Mouse (Mus musculus) myocyte (in vitro differentiated cells): ENCODE data around the gene Sptbn4. TPM values are rescaled to one million over a fixed set of nuclear protein-coding genes. Genes with fewer than 3 reads are reported as not detected.

Experiments
- H3K27me3 ChIP-seq: one replicate; pipeline ENCODE4 v1.6.1; 2011; ENCODE audit not compliant: control insufficient read depth, insufficient read depth, insufficient read length
- H3K36me3 ChIP-seq: one replicate; pipeline ENCODE4 v1.6.1; 2011; ENCODE audit not compliant: control insufficient read depth, insufficient read depth
- H3K4me2 ChIP-seq: one replicate; pipeline ENCODE4 v1.6.1; 2011; ENCODE audit warnings: low read depth, control low read depth
- H3K4me3 ChIP-seq: one replicate; pipeline ENCODE4 v1.5.1; 2011; ENCODE audit warnings: mild to moderate bottlenecking, control low read depth, moderate library complexity
- H3K79me2 ChIP-seq: one replicate; pipeline ENCODE4 v1.6.1; 2011; ENCODE audit not compliant: control insufficient read depth, insufficient read depth
- H3ac ChIP-seq: one replicate; pipeline ENCODE4 v1.6.1; 2011; ENCODE audit not compliant: control insufficient read depth, insufficient read length
- CEBPB ChIP-seq: IDR thresholded peaks from 2 replicates; pipeline ENCODE4 v1.6.1; 2011; ENCODE audit warnings: mild to moderate bottlenecking, moderate library complexity; ENCODE audit not compliant: poor library complexity, insufficient read depth, severe bottlenecking
- E2F4 ChIP-seq: IDR thresholded peaks from one replicate; pipeline ENCODE4 v1.6.1; 2011; ENCODE audit warnings: mild to moderate bottlenecking, control low read depth, moderate library complexity; ENCODE audit not compliant: insufficient read depth
- MAX ChIP-seq: IDR thresholded peaks from one replicate; pipeline ENCODE4 v1.6.1; 2011; ENCODE audit warnings: low read depth, mild to moderate bottlenecking, control low read depth
- MYOD1 ChIP-seq, 3 experiments: IDR thresholded peaks; one replicate each; pipeline ENCODE4 v1.6.1; 2011; ENCODE audit warnings: control low read depth in 2 of 3, low read depth in 2 of 3, mild to moderate bottlenecking in 2 of 3, moderate library complexity in 1 of 3; ENCODE audit not compliant: insufficient read length in 2 of 3, control insufficient read depth in 1 of 3
- MYOG ChIP-seq, 3 experiments: IDR thresholded peaks; one replicate each; pipeline ENCODE4 v1.6.1; 2011; ENCODE audit warnings: control low read depth in 2 of 3, low read depth in 2 of 3, mild to moderate bottlenecking in 2 of 3; ENCODE audit not compliant: insufficient read length in 2 of 3, control insufficient read depth in 1 of 3, insufficient read depth in 1 of 3
- POLR2A ChIP-seq: IDR thresholded peaks from one replicate; pipeline ENCODE4 v1.6.1; 2011; ENCODE audit warnings: low read depth, mild to moderate bottlenecking, control low read depth, moderate library complexity; ENCODE audit not compliant: insufficient read length
- POLR2AphosphoS2 ChIP-seq: IDR thresholded peaks from one replicate; pipeline ENCODE4 v1.6.1; 2011; ENCODE audit warnings: low read depth, control low read depth; ENCODE audit not compliant: insufficient read length
- REST ChIP-seq: IDR thresholded peaks from one replicate; pipeline ENCODE4 v1.6.1; 2011; ENCODE audit warnings: mild to moderate bottlenecking, control low read depth, moderate library complexity; ENCODE audit not compliant: insufficient read depth, insufficient read length
- SRF ChIP-seq: IDR thresholded peaks from one replicate; pipeline ENCODE4 v1.6.1; 2011; ENCODE audit warnings: low read depth; ENCODE audit not compliant: control insufficient read depth, insufficient read length
- TCF12 ChIP-seq: IDR thresholded peaks from one replicate; pipeline ENCODE4 v1.6.1; 2011; ENCODE audit warnings: mild to moderate bottlenecking, control low read depth; ENCODE audit not compliant: poor library complexity, insufficient read depth, severe bottlenecking
- TCF3 ChIP-seq: IDR thresholded peaks from one replicate; pipeline ENCODE4 v1.6.1; 2011; ENCODE audit warnings: low read depth, control low read depth; ENCODE audit not compliant: insufficient read length
- USF1 ChIP-seq: IDR thresholded peaks from one replicate; pipeline ENCODE4 v1.6.1; 2011; ENCODE audit warnings: low read depth, mild to moderate bottlenecking, control low read depth, moderate library complexity
- polyA plus RNA-seq: library from polyadenylated mRNA; unstranded; fragments of >200 nt; fragmentation: generic; extraction: Trizol; gene quantifications from one replicate; pipeline ENCODE4 v1.2.1, GENCODE M21; 2012; ENCODE audit warnings: missing spikeins

The Sptbn4 gene
- polyA plus RNA-seq, 1 experiment = 0.17 TPM

DNA sequence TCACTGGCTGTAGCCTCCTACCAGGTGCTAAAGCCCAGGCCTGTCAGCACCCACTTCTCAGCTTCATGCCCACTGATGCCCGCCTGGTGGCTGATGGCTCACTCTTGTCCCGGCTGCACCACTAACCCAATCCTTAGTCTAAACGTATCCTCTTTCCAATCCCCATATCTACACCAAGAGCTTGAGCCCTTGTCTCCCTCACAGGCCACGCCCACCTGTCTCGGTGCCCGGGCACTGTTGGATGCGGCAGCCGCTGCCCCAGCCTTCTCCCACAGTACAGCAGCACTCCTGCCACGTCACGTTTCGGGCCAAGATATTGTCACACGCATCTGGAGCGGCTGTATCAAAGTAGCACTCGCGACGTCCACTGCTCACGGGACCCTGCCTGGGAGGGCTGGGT, 137.2 kb downstream of the Sptbn4 start:
- H3K27me3 ChIP-seq = no peaks in the 10 kb centered on the region
- H3ac ChIP-seq = no peak overlapping the region
- no peaks in the 10 kb centered on the region for H3K79me2 ChIP-seq
- no peaks in the 10 kb centered on the region for H3K36me3 ChIP-seq
- H3K4me2 ChIP-seq = no peak overlapping the region
- H3K4me3 ChIP-seq = no peak overlapping the region
- TF ChIP-seq MYOD1 (IDR thresholded peaks at IDR 0.05; ENCODE audit: control insufficient read depth in 1 of 3, insufficient read length in 2 of 3, low read depth in 2 of 3) (no peak), POLR2A (no peak), E2F4 (no peak), TCF3 (no peak), CEBPB (no peak), REST (no peak), USF1 (no peak), TCF12 (no peak), SRF (no peak), POLR2AphosphoS2 (no peak), MYOG (IDR thresholded peaks at IDR 0.05; ENCODE audit: control insufficient read depth in 1 of 3, insufficient read depth in 1 of 3, insufficient read length in 2 of 3, low read depth in 2 of 3) (no peak), MAX (no peak)

DNA sequence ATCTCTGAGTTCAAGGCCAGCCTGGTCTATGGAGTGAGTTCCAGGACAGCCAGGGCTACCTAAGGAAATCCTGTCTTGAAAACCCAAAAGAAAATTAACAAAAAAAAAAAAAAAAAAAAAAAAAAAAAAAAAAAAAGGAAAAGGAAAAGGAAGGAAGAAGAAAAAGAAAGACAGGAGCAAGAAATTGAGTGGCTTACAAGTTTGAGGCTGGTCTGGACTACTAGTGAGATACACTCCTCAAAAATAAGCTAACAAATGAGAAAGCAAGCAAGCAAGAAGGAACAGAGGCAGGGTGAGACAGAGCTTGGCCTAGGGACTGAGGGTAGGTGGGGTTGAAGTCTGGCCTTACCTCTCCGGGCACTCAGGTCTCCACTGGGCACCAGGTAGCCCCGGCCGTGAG, 137.7 kb downstream of the Sptbn4 start:
- no peak for TF ChIP-seq CEBPB
- no peak for TF ChIP-seq MAX
- no peak for TF ChIP-seq REST
- no peak for TF ChIP-seq TCF12
- no peak for TF ChIP-seq POLR2A
- Histone ChIP-seq H3K79me2 (no peaks in the 10 kb centered on the region), H3K36me3 (no peaks in the 10 kb centered on the region), H3ac (no peak overlapping the region), H3K4me3 (no peak overlapping the region), H3K27me3 (no peaks in the 10 kb centered on the region), H3K4me2 (no peak overlapping the region)

DNA sequence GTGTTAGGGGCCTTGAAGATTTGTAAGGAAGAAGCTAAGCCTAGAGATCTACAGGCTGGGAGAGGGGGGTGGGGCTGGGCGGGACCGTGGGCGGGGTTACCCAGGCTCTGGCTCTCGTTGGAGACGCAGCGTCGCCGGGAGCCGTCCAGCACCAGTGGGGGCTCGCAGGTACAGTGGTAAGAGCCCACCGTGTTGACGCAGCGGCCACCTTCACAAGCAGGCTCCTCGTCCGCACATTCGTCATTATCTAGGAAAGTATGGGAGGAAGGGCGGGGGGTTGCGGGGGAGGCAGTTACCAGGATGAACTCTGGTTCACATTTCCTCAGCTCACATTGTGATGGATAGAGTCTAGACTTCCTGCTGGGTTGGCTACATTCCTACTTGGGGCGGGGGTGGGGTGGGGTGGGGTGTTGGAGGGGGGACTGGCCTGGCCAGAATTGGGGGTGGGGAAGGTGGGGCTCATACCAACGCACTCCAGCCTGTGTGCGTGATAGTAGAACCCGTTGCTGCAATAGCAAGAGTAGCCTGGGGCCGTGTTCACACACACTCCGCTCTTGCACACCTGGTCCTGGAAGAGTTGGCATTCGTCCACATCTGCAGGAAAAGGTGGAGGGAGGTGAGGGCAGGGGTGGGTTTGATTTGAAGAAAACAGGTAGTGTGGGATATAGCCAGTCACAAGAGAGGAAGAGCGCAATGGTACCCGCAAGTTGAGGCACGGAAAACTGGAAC, 138.5 kb downstream of the Sptbn4 start:
- no peaks in the 10 kb centered on the region for H3K27me3 ChIP-seq
- H3K4me3 ChIP-seq = no peak overlapping the region
- no peak overlapping the region for H3ac ChIP-seq

DNA sequence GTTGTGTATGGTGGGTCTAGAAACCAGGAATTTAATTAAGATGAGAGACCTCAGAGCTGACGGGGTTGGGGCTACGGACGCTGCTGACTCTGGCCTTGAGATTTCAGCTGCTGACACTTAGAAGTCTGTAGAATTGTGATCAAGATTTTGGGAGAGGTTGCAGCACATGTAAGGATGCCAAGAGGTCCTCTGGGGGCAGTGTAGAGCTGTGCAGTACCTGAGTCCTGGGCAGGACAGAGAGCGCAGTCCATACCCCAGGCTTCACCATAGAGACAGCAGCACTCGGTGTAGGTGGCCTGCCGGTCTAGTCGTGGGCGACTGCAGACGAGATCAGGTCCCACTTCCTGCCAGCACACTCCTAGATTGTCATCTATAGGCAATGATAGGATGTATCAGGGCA, 139.9 kb downstream of the Sptbn4 start:
- H3K4me3 ChIP-seq = no peak overlapping the region
- H3K4me2 ChIP-seq = no peak overlapping the region
- TF ChIP-seq CEBPB (no peak), TCF3 (no peak)
- H3ac ChIP-seq = no peak overlapping the region
- H3K79me2 ChIP-seq = no peaks in the 10 kb centered on the region
- H3K36me3 ChIP-seq = no peaks in the 10 kb centered on the region
- no peaks in the 10 kb centered on the region for H3K27me3 ChIP-seq

More for the DNA sequence above, 138.5 kb downstream of the Sptbn4 start:
- Histone ChIP-seq H3K4me2 (no peak overlapping the region), H3K36me3 (no peaks in the 10 kb centered on the region), H3K79me2 (no peaks in the 10 kb centered on the region)
- TF ChIP-seq REST = no peak
- TF ChIP-seq USF1 = no peak
- TF ChIP-seq TCF12 = no peak
- TF ChIP-seq MAX = no peak
- TF ChIP-seq MYOD1 (IDR thresholded peaks at IDR 0.05; ENCODE audit: control insufficient read depth in 1 of 3, insufficient read length in 2 of 3, low read depth in 2 of 3) = no peak
- no peak for TF ChIP-seq TCF3
- TF ChIP-seq SRF = no peak
- no peak for TF ChIP-seq MYOG (IDR thresholded peaks at IDR 0.05; ENCODE audit: control insufficient read depth in 1 of 3, insufficient read depth in 1 of 3, insufficient read length in 2 of 3, low read depth in 2 of 3)
- TF ChIP-seq E2F4 = no peak
- TF ChIP-seq POLR2A = no peak
- TF ChIP-seq POLR2AphosphoS2 = no peak

Other genes with a start within 250 kb of the Sptbn4 start
- gene Itpkc, start 219.0 kb downstream of the Sptbn4 start, polyA plus RNA-seq = 7.1 TPM
- gene Coq8b, start 214.7 kb downstream of the Sptbn4 start, polyA plus RNA-seq = 19.1 TPM
- gene Numbl, start 189.3 kb downstream of the Sptbn4 start, polyA plus RNA-seq = 28.8 TPM
- 32.5 TPM for gene Ltbp4, start 110.0 kb downstream of the Sptbn4 start, polyA plus RNA-seq
- 18.4 TPM for gene Shkbp1, start 91.7 kb downstream of the Sptbn4 start, polyA plus RNA-seq
- gene Gm20479, start 90.3 kb downstream of the Sptbn4 start, polyA plus RNA-seq = 0.11 TPM
- 58.4 TPM for gene Blvrb, start 292 bp upstream of the Sptbn4 start, polyA plus RNA-seq
- 15.5 TPM for gene Sertad3, start 26.1 kb upstream of the Sptbn4 start, polyA plus RNA-seq
- gene Sertad1, start 39.2 kb upstream of the Sptbn4 start, polyA plus RNA-seq = 44.6 TPM
- 4.2 TPM for gene Prx, start 51.6 kb upstream of the Sptbn4 start, polyA plus RNA-seq
- 0.98 TPM for gene Hipk4, start 75.6 kb upstream of the Sptbn4 start, polyA plus RNA-seq
- gene Pld3, start 105.5 kb upstream of the Sptbn4 start, polyA plus RNA-seq = 132 TPM
- gene 2310022A10Rik, start 105.5 kb upstream of the Sptbn4 start, polyA plus RNA-seq = 35.5 TPM
- 343 TPM for gene Akt2, start 143.9 kb upstream of the Sptbn4 start, polyA plus RNA-seq
- 0.20 TPM for gene Ttc9b, start 206.2 kb upstream of the Sptbn4 start, polyA plus RNA-seq
- gene Map3k10, start 226.9 kb upstream of the Sptbn4 start, polyA plus RNA-seq = 39.4 TPM
- gene Zfp607b, start 241.7 kb upstream of the Sptbn4 start, polyA plus RNA-seq = 1.7 TPM